Mouse (Mus musculus): ENCODE measurements around the gene Atf3. TPM values are rescaled to one million over a fixed set of nuclear protein-coding genes. Genes with fewer than 3 reads are reported as not detected.

Gene Atf3
- total RNA-seq, 2 experiments from 2014 or later = 0.48 to 2.4 TPM

DNA sequence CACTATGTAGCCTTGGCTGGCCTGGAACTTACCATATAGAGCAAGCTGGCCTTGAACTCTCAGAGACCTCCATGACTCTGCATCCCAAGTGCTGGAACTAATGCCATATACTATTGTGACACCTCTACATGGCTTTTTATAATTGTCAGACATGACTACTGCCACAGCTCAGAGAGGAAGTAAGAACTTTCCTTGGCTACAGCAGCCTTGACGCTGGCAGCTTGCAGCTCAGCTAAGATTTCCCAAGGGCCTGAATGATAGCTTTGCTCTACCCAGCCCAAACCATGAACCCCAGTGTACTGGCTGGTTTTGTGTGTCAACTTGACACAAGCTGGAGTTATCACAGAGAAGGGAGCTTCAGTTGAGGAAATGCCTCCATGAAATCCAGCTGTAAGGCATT is 35.8 kb upstream of the Atf3 start:
- no peak for TF ChIP-seq CTCF (IDR thresholded peaks at IDR 0.05)
- no peak for DNase-seq (ENCODE audit: extremely low spot score in 1 of 2, low spot score in 2 of 2)
- intact Hi-C loops (cut with DNase I) = no loop called here
- Histone ChIP-seq H3K27ac (no peak overlapping the region), H3K4me3 (no peak overlapping the region)

DNA sequence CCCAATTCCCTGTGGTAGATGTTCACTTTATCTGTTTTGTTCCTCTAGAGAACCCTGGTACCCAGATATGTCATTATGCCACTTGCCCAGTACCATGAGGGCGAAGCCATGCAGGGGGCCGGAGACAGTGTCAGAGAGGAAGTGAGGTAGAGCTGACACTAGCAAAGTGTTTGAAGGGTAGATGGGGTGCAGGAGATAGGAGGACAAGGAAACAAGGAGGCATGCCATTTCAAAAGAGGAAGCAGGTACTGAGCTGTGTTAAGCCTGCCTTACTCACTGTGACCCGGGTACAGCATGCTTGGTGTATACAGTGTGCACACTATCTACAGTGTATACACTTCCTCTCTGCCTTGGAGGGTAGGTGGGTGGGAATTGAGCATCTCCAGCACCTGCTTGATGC is 32.1 kb upstream of the Atf3 start:
- TF ChIP-seq CTCF (IDR thresholded peaks at IDR 0.05) = no peak
- no peak for DNase-seq (ENCODE audit: extremely low spot score in 1 of 2, low spot score in 2 of 2)
- no peak overlapping the region for H3K4me3 ChIP-seq
- H3K27ac ChIP-seq = no peak overlapping the region
- intact Hi-C loops (cut with DNase I) = no loop called here

DNA sequence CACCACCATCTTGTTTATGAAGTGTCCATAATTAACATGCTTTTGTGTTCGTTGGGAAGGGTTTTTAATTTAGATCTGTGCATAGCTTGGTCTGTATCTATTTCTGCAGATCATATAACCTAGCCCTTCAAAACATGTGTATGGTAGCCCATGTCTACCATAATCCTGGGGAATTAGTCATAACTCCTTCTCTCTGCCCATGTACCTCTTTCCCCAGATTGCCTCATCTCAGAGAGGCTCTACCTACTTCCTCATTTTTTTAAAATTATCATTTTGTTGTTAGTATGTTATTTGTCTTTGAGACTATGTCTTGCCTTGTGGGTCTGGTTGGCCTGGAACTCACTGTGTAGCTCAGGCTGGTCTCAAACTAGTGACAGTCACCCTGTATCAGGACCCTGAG is 30.6 kb upstream of the Atf3 start:
- Histone ChIP-seq H3K4me3 (no peak overlapping the region), H3K27ac (no peak overlapping the region)
- intact Hi-C loops (cut with DNase I) = no loop called here
- DNase-seq (ENCODE audit: extremely low spot score in 1 of 2, low spot score in 2 of 2) = no peak
- no peak for TF ChIP-seq CTCF (IDR thresholded peaks at IDR 0.05)

GRCm38 (mm10) chr1:191247561-191247960 is 29.7 kb upstream of the Atf3 start:
- no peak overlapping the region for H3K27ac ChIP-seq
- H3K4me3 ChIP-seq = no peak overlapping the region
- DNase-seq (ENCODE audit: extremely low spot score in 1 of 2, low spot score in 2 of 2) = no peak
- TF ChIP-seq CTCF (IDR thresholded peaks at IDR 0.05) = no peak
- intact Hi-C loops (cut with DNase I) = no loop called here

DNA sequence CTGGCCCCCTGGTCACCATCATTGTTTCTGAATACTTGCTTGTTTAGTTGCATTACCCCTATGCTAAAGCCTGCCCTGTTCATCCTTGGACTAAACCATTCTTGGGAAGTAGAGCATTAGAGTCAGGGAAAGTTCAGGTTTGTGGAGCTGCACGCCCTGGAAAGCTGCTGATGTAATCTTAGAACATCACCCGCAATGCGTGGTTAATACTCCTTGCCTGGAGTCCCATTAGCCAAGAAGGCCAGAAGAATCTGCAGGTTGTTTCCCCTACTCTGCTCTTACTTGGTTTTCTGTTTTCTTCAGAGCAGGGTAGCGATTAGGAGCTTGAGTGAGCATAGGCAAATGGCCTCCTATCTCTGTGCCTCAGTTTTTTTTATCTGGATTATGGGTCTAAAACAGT is 26.0 kb upstream of the Atf3 start:
- DNase-seq (ENCODE audit: extremely low spot score in 1 of 2, low spot score in 2 of 2) = no peak
- intact Hi-C loops (cut with DNase I) = no loop called here
- Histone ChIP-seq H3K4me3 (no peak overlapping the region), H3K27ac (no peak overlapping the region)
- TF ChIP-seq CTCF (IDR thresholded peaks at IDR 0.05) = no peak

- TF ChIP-seq CTCF (IDR thresholded peaks at IDR 0.05) = no peak
- Histone ChIP-seq H3K4me3 (no peak overlapping the region), H3K27ac (no peak overlapping the region)
- intact Hi-C loops (cut with DNase I) = no loop called here
- no peak for DNase-seq (ENCODE audit: extremely low spot score in 1 of 2, low spot score in 2 of 2)
Observed at GRCm38 (mm10) chr1:191242065-191242698, 24.3 kb upstream of the Atf3 start.

DNA sequence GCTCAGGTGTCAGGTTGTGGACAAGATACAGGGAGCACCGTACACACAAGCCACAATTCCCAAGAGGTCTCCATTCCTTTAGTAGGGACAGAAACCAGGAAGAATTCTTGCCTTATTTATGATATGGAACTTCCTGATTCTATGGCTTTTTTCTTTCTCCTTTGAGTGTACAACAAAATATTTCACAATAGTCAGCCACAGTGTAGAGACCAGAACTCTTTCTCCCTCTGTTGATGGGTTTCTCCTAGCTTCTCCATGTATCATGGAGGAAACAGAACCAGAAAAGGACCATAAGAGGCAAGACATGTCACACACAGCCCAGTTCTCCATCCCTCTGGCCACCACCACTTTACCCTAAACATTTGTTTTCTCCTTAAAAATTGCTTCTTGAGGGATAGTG is 23.7 kb upstream of the Atf3 start:
- Histone ChIP-seq H3K27ac (no peak overlapping the region), H3K4me3 (no peak overlapping the region)
- DNase-seq (ENCODE audit: extremely low spot score in 1 of 2, low spot score in 2 of 2) = no peak
- intact Hi-C loops (cut with DNase I) = no loop called here
- no peak for TF ChIP-seq CTCF (IDR thresholded peaks at IDR 0.05)

DNA sequence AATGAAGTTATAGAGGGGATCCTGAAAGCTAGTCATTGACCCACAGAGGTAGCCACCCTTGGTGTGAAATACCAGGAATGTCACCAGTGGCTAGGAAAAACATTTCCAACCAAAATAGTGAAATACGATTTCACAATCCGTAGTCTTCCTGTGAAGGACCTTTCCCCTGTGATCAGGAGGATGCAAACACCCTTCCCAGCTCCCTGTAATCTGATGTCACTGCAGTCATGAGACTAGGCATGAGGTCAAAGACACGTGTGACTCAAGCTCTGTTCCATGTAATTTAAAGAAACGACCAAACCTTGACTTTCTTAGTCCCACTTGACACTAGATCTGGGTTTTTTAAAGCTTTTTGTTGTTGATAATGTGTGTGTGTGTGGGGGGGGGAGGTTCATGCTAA is 21.8 kb upstream of the Atf3 start:
- no peak for TF ChIP-seq CTCF (IDR thresholded peaks at IDR 0.05)
- Histone ChIP-seq H3K27ac (no peak overlapping the region), H3K4me3 (no peak overlapping the region)
- DNase-seq (ENCODE audit: extremely low spot score in 1 of 2, low spot score in 2 of 2) = no peak
- intact Hi-C loops (cut with DNase I) = no loop called here

DNA sequence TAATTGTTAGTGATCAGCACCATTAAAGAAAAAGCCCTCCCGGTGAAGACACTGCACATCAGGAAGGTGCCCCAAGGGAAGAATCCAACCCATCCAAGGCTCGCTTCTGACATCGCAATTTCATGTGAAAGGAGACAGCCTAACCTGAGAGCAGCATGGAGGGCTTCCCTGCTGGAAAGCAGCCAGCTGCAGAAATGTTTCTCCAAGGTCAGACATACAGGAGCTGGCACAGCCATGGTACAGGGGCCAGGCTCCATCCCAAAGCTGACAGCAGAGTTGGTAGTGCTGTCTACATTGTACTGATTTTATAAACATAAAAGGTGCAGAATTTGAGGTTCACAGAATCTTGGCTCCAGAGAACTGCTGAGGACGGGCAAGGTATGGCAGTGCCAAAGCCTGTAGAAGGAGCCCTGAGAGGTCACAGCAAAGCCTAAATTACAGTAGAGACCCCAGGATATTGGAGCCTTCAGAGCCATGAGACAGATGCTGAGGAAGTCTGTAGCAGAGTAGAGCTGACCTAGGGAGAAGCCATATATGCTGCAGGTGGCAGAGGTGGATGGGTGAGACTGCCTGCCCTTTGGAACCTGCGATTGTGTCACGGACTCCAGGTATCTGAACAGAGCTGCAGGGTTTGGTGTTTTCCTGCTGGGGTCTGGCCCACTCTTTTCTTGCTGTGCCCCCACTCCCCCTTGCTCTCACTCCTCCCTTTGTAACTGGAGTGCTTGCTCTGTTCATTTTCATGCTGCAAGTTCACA is 18.1 kb upstream of the Atf3 start:
- Histone ChIP-seq H3K27ac (no peak overlapping the region), H3K4me3 (no peak overlapping the region)
- intact Hi-C loops (cut with DNase I) = no loop called here
- TF ChIP-seq CTCF (IDR thresholded peaks at IDR 0.05) = no peak
- DNase-seq (ENCODE audit: extremely low spot score in 1 of 2, low spot score in 2 of 2) = no peak

- Histone ChIP-seq H3K27ac (no peak overlapping the region), H3K4me3 (no peak overlapping the region)
- DNase-seq (ENCODE audit: extremely low spot score in 1 of 2, low spot score in 2 of 2) = no peak
- no peak for TF ChIP-seq CTCF (IDR thresholded peaks at IDR 0.05)
- intact Hi-C loops (cut with DNase I) = no loop called here
Observed at GRCm38 (mm10) chr1:191234837-191235236, 17.0 kb upstream of the Atf3 start.

GRCm38 (mm10) chr1:191230355-191230931 is 12.6 kb upstream of the Atf3 start:
- no peak for DNase-seq (ENCODE audit: extremely low spot score in 1 of 2, low spot score in 2 of 2)
- Histone ChIP-seq H3K27ac (no peak overlapping the region), H3K4me3 (no peak overlapping the region)
- intact Hi-C loops (cut with DNase I) = no loop called here
- TF ChIP-seq CTCF (IDR thresholded peaks at IDR 0.05) = no peak

DNA sequence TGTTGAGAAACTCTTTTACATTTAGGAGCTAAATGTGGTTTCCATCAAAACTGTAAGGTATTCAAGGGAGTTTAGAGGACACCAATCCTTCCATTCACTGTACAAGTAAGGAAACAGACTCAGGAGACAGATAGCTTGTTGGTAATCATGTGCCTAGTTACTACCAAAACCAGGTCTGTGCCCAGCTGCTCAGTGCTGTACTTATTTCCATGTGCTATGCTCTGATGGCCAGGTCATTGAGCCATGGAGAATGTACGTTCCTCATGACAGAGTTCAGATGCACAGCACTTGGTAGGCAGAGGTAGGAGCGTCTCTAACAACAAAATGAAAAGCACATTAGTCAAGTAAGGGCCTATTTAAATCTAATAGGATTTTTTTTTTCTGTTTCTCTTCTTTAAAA is 8.7 kb upstream of the Atf3 start:
- TF ChIP-seq CTCF (IDR thresholded peaks at IDR 0.05) = no peak
- Histone ChIP-seq H3K4me3 (no peak overlapping the region), H3K27ac (no peak overlapping the region)
- intact Hi-C loops (cut with DNase I) = no loop called here
- no peak for DNase-seq (ENCODE audit: extremely low spot score in 1 of 2, low spot score in 2 of 2)

All from left cerebral cortex, adult 2 months (tissue).